Mouse (Mus musculus): ENCODE results near the gene Cyp8b1. TPM values are rescaled to one million over a fixed set of nuclear protein-coding genes. Genes with fewer than 3 reads are reported as not detected.

Gene Cyp8b1
- 0.15 and 0.16 TPM in 2 replicates for polyA plus RNA-seq (2012; rRNA removed)

DNA sequence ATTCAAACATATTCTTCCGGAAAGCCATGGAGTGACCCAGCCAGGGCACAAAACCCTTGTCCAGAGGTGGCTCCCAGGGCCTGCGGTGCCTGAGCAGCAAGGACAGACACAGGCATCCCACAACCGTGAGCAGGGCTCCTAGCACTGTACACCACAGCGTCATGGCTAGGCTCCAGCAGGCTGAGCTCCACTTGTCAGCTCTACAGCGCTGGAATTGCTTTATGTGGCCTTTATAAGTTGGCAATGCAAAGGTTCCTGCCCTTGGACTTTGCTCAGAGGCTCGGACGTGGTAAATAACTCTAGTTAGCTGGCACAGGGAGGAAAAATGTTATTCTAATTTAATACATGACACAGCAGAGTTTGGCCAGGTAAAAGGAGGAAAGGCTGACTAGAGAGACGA is at the start of gene Cyp8b1:
Gene Cyp8b1 (minus strand): TSS at position 204 of the 400 bp plus-strand sequence.
- no peak for DNase-seq (ENCODE audit: low read depth)

GRCm38 (mm10) chr9:121964941-121965340 is 48.8 kb upstream of the Cyp8b1 start:
- DNase-seq (ENCODE audit: low read depth): no peak

GRCm38 (mm10) chr9:121959966-121960635 is 44.0 kb upstream of the Cyp8b1 start:
- no peak for DNase-seq (ENCODE audit: low read depth)

GRCm38 (mm10) chr9:121952596-121952995 is 36.5 kb upstream of the Cyp8b1 start:
- DNase-seq (ENCODE audit: low read depth): no peak

- DNase-seq (ENCODE audit: low read depth): no peak
Observed at GRCm38 (mm10) chr9:121951114-121951423, 35.0 kb upstream of the Cyp8b1 start.

DNA sequence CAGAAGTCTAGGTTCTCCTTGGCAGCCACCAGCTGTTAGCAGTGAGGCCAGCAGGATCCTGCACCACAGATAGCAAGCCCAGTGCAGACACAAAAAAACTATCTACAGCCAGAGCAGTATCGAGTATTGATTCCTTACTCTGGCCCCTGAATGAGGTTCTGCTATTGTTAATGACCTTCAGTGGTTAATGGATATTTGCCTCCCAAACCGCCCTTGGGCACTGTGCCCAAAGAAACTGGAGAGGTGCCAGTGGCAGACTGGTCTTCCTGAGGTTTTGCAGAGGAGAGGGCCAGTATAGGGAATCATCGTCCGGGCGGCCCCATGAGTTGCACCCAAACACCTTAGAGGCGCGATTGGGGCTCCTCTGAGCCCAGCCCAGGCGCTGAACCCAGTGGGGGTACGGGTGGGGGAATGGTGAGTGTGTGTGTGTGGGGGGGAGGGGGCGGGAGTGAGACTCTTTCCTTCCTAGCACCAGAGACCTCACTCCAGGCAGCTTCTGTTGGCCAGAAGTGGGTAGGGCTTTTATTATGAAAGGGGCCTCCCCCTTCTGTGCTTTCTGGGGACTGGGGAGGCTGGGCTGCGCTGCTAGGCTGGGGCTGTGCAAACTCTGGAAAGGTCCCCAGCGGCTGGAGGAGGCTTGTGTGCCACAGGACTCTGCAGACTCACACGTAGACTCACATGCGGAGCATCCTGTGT is 34.5 kb upstream of the Cyp8b1 start, which contains the start of gene Fam198a:
Gene Fam198a (plus strand): TSS at position 571 of the 696 bp plus-strand sequence.
- DNase-seq (ENCODE audit: low read depth): no peak

- no peak for DNase-seq (ENCODE audit: low read depth)
Observed at GRCm38 (mm10) chr9:121948431-121948830, 32.3 kb upstream of the Cyp8b1 start.

DNA sequence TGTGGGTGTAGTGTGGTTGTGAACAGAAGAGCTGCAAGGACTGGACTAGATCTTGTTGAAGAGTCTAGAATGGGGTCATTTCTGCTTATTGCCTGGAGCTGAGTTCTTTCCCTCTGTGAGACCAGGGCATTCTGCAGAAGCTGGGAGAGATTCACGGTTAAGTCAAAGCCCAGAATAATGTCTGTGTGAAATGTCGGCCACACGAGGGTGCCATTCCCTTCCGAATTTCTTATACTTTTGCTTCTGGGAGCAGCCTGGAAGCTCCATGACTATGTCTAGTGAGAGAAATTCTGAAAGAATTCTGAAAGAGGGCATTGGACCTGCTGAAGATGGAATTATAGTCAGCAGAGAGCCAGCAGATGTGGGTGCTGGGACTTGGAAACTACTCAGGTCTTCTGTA is 31.7 kb upstream of the Cyp8b1 start:
- no peak for DNase-seq (ENCODE audit: low read depth)

- no peak for DNase-seq (ENCODE audit: low read depth)
Observed at GRCm38 (mm10) chr9:121943628-121944027, 27.5 kb upstream of the Cyp8b1 start.

DNA sequence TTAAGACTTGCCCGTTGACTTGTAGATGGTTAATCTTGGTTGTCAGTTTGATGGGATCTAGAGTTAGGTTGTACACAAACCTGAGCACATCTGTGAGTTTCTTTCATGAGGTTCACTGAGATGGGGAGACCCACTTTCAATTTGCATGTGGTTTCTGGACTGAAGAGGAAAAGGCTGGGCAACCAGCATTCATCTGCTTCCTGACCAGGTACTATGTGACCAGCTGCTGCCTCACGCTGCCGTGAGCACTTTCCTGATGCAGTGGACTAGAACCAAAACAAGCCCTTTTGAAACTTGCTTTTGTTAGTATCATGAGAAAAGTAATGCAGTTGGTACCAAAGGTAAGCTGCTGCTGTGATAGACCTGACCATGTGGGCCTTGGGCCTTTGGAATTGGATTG is 26.9 kb upstream of the Cyp8b1 start:
- no peak for DNase-seq (ENCODE audit: low read depth)

DNA sequence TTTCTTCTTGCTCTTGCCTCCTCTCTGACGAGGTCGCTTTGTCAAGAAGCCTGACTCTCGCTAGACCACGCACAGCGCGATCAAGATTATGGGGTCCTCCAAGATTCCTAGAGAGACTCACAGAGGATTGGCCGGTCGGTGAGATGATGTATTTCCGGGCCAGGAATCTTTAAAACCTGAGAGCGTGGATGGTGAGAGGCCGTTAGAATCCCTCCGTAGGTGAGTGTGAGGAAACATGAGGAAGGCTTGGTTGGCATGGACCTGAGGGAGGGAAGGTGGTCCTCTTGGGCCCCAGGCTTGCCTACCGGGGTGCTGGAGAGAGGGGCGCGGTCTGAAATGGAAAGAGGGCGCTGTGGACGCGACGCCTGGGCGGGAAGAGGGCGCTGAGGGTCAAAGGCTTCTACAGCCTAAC is 21.8 kb upstream of the Cyp8b1 start:
- DNase-seq (ENCODE audit: low read depth): no peak

- DNase-seq (ENCODE audit: low read depth): no peak
Observed at GRCm38 (mm10) chr9:121937451-121937864, 21.4 kb upstream of the Cyp8b1 start.

DNA sequence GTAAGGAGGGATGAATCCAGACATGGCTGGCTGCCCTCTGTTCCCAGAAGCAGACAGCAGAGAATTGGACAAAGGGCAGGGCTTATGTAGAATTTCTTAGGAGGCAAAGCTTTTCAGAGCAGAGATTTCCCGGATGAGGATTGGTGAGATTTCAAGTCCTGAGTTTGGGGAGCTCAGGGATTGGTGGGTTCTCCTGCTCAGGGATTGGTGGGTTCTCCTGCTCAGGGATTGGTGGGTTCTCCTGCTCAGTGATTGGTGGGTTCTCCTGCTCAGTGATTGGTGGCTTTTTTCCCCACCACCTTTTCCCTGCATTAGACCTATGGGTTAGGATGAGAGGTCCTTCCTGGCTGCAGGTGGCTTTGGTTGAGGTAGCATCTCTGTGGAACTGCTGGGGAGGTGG is 20.8 kb upstream of the Cyp8b1 start:
- no peak for DNase-seq (ENCODE audit: low read depth)

DNA sequence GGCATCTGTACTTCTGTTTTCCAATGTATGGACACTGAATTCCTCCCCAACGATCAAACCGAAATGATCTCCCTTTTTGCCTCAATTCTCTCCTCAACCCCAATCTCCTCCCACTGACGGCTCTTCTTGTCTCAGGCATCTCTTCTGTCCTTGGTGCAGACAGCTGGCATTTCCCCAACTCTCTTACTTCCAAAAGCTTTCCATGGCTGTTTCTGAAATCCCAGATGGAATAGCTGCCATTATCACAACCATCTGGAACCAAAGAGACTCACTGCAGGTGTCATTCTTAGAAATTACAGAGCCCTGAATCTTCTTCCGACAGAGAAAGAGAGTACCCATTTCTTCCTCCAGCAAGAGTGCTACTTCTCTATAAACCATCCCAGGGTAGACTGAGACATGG is 18.8 kb upstream of the Cyp8b1 start:
- DNase-seq (ENCODE audit: low read depth): no peak

DNA sequence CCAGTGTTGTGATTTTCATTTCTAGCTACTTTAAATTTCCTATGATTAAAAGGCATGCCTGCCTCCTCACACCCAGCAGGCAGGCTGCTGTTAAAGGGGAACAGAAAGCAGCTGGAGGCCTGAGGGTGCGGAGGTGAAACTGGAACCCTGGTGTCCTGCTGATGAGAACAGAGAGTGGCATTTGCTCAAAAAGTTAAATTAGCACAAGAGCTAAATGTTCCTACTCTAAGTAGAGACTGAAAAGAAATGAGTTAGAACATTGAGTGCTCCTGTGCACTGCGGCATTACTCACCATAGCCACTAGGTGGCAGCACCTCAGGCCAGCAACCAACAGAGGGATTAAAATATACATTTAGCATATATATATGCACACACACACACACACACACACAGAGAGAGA is 12.4 kb upstream of the Cyp8b1 start:
- DNase-seq (ENCODE audit: low read depth): no peak

DNA sequence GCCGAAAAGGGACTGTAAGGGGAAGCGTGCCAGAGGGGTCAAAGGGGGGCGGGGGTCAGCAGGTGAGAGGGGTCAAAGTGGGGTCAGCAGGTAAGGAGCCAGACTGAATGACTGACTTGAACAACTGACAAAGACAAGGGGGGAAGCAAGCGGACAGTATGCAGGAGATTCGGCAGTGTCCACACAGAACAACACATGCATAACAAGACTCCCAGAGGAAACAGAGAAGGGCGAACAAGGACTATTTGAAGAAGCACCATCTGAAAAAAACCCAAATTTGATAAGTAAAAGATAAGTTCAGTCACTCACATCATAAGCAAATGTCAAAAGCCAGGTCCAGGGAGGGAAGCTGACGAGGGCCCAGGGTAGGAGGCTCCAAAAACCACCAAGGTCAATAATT is 11.6 kb upstream of the Cyp8b1 start:
- DNase-seq (ENCODE audit: low read depth): no peak

GRCm38 (mm10) chr9:121926634-121927405 is 10.7 kb upstream of the Cyp8b1 start:
- DNase-seq (ENCODE audit: low read depth): no peak

DNA sequence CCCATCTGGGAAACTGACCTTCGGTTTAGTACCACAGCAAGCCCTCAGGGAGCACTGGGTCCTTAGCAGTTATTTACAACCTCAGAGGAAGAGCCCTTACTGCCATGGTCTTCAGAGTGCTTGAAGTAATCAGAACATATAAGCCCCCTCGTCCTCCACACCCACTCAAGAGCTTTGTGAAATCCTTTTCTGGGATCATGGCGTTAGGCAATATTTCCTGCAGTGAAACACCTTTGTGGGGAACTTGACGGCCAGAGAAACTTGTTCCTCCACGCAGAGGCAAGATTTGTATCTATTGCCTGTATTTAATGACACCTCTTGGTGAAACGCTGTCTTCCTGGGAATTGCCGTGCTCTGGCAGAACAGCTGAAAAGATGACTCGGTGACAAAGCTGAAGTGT is 9.9 kb upstream of the Cyp8b1 start:
- peak; percentile 92 for DNase-seq (ENCODE audit: low read depth)

DNA sequence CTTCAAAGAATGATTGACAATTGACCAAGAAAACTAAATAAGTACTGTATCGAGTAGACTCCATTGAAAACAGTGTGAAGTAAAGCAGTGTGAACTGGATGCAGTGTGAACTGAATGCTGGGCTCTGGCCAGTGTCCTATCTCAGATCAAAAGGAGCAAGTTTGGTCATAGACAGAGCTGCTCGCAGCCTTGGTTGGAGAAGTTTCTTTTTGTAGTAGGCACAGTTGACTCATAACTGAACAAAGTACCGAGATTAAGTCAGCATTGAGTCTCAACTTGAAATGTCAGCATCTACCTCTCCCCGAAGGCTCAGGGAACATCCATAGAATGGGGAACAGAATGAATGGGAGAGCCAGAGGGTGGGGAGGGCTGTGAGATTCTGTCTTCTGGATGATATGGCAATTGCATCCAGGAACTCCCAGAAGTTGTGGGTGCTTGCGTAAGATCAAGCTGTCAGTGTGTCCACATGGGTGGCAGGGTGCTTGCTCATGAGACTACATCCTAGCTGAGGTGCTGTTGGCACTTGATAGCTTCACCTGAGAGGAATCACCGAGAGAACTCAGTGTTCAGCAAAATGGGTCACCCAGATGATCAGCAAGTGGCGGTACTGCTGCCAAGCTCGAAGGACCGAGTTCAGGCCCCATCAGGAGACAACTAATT is 8.9 kb upstream of the Cyp8b1 start:
- no peak for DNase-seq (ENCODE audit: low read depth)

GRCm38 (mm10) chr9:121923906-121924305 is 7.8 kb upstream of the Cyp8b1 start:
- no peak for DNase-seq (ENCODE audit: low read depth)

GRCm38 (mm10) chr9:121923443-121923842 is 7.3 kb upstream of the Cyp8b1 start:
- DNase-seq (ENCODE audit: low read depth): no peak

DNA sequence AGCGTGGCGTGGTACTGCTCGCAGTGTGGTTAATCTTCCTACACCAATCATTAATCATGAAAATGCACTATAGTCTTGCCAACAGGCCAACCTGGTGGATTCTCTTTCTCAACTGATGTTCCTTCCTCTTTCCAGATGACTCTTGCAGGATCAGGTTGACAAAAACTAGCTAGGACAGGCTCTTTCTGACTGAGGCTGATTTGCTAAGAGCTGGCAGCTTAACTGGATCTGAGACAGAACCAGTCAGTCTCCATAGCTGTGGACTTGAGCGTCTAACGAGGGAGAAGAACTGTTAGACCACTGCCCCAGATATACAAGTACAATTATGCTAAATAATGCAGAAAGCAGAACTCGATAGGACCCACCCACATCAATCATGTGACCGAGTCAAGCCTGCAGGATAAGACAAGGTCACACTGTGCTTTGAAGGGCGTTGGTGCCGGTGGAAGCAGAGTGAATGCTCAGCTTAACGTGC is 3.0 kb upstream of the Cyp8b1 start:
- DNase-seq (ENCODE audit: low read depth): peak; percentile 96

All from gonadal fat pad, adult 2 months (tissue).